Mouse (Mus musculus) neutrophil, adult 5-6 weeks (primary cell): ENCODE results near the gene Fam162a. TPM values are rescaled to one million over a fixed set of nuclear protein-coding genes. Genes with fewer than 3 reads are reported as not detected.
"Not testable (repeated sequence)": the region's sequence is repeated elsewhere in the genome, so short reads cannot be mapped to it uniquely, and the experiment has no call there.

Experiments
- ATAC-seq: fragments of 151-379, 151-347 bp; 2 replicates; pipeline ENCODE4 v1.8.0; 2017; ENCODE audit warnings: mild to moderate bottlenecking, moderate TSS enrichment; ENCODE audit not compliant: insufficient number of reproducible peaks, poor library complexity, low FRiP score, severe bottlenecking; ENCODE audit errors: extremely low read depth
- total RNA-seq: library from RNA; stranded (forward); fragments of 200-1000 nt; gene quantifications from 2 replicates; pipeline ENCODE4 v1.2.3, GENCODE M21; 2017

The Fam162a gene
- total RNA-seq, 1 experiment from 2014 or later, result 23.6 TPM

DNA sequence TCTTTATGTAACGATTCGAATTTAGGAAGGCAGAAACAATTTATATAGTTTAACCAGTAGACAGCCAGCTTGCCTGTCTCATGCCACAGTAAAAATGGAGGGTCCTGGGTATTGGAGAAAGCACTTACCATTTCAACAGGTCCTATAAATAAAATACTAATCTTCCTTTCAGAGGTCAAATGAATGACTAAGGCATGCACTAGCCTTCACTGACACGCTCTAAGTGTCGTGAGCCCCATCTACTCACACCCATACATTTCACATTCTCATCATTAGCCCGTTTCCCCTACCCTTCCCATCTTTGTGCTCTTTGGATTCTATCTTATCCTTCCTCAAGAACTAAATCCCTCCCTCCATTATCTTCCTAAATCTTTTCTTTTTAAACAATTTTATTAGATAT, 6.5 kb downstream of the Fam162a start:
- no peak for ATAC-seq

- no peak for ATAC-seq
These were observed 8.1 kb downstream of the Fam162a start for GRCm38 (mm10) chr16:36063315-36063714.

DNA sequence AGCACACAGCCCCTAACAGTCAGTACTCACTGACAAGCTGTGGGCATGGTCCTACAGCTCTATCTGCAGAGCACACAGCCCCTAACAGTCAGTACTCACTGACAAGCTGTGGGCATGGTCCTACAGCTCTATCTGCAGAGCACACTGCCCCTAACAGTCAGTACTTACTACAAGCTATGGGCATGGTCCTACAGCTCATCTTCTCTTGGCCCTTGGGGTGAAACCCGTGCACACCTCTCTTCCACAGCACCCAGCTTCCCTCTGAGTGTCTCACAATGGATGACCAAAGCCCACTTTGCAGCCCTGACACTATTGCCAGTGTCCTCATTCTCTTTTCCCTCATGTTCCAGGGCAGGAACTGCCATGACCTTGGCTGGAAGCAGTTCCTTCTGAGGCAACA, 8.9 kb downstream of the Fam162a start:
- not testable (repeated sequence) for ATAC-seq

DNA sequence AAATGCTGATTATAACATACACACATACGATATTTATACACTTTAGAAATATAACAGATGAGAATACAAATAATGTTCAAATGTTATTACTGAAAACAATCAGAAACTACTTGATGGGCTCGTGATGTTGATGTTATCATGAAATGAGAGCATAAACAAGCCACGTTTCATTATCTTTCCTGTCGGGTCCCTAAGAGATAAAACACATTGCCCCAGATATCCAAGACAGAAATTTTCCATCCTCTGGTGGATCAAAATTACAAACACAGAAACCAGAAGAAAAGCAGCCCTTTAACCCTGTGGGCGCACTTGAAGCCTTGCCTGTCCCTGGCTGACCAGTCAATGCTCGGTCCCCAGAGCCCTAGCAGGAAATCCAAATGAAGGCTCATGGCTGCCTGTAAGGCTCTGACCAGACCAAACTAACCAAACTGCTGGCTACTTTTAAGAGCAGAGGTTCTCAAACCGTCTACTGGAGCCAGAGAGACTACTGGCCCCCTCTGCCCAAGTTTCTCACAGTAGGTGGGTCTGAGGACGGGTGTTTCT, 13.4 kb downstream of the Fam162a start:
- ATAC-seq, result no peak

- ATAC-seq, result no peak
These were observed 15.0 kb downstream of the Fam162a start for GRCm38 (mm10) chr16:36056416-36056815.

DNA sequence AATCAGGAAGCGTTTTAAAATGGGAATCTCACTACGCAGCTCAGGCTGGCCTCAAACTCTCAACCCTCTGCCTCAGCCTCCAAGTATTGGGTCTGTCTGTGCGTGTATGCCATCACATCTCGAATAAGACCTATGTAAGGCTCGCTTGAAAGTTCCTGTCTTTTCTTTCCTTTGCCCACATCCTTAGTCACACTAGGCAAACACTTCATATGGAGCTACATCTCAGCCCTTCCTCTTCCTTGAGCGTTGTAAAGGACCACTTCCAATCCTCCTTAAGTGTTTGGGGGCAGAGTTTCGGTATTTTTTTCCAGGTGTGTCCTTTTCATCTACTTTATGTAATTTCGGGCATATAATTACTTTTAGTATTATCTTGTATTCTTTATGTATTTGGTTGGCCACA, 16.5 kb downstream of the Fam162a start:
- no peak for ATAC-seq

DNA sequence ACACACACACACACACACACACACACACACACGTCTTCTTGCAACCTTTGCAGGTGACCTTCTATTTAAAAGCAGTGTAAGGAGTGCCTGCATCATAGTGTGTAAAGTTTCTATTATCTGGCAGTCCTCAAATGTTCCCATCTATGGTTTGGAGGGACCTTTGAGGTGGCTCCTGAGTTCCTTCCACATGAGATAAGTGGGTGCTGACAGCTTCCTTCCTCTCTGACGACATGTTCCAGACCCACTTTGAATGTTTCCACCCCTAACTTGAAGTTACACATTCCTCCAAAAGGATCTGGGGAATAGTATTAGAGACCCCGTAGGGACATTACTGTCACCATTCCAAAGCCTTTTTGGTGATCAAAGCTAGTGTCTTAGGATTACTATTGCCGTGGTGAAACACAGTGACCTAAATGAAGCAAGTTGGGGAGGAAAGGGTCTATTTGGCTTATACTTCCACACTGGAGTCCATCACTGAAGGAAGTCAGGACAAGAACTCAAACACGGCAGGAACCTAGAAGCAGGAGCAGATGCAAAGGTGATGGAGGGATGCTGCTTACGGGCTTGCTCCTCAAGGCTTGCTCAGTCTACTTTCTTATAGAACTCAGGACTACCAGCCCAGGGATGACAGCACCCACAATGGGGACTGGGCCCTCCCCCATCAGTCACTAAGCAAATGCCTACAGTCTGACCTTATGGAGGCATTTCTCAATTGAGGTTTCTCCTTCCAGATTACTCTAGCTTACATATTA, 17.7 kb downstream of the Fam162a start:
- ATAC-seq, result no peak

DNA sequence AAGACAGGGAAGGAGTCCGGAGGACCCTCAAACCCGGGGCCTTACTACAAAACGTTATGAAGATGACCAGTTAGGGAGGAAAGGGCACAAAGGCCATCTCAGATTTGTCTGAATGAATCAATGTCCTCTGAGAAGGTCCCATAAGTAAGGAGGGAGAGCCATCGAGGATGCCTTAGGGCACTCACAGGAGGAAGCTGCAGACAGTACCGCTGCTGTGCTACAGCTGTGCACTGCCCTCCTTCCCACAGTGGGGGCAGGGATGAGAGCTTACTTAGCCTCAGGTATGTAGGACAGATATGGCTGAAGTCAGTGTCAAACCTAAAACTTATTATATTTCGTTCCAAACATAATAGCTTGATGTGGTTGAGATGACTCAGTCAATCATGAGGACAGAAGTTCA, 19.9 kb downstream of the Fam162a start:
- no peak for ATAC-seq

DNA sequence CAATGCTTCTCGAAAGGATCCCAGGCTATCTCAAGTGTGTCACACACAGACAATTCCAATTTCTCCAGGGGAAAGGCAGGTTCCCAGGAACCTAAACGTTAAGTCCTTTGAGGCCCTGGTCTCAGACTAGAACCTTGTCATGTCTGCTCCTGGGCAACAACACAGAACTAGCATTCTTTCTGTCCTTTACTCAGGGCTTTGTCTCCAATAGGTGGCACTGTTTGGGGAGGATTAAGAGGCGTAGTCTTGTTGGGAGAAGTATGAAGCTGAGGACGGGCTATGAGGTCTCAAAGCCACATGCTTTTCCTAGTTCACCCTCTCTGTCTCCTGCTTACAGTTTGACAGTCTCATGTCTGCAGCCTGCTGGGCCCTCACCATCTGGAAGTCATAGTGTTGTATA, 23.9 kb downstream of the Fam162a start:
- no peak for ATAC-seq

GRCm38 (mm10) chr16:36043964-36044363, 27.4 kb downstream of the Fam162a start:
- no peak for ATAC-seq

GRCm38 (mm10) chr16:36043073-36043472, 28.3 kb downstream of the Fam162a start:
- no peak for ATAC-seq

GRCm38 (mm10) chr16:36041625-36042020, 29.8 kb downstream of the Fam162a start:
- ATAC-seq, result no peak

DNA sequence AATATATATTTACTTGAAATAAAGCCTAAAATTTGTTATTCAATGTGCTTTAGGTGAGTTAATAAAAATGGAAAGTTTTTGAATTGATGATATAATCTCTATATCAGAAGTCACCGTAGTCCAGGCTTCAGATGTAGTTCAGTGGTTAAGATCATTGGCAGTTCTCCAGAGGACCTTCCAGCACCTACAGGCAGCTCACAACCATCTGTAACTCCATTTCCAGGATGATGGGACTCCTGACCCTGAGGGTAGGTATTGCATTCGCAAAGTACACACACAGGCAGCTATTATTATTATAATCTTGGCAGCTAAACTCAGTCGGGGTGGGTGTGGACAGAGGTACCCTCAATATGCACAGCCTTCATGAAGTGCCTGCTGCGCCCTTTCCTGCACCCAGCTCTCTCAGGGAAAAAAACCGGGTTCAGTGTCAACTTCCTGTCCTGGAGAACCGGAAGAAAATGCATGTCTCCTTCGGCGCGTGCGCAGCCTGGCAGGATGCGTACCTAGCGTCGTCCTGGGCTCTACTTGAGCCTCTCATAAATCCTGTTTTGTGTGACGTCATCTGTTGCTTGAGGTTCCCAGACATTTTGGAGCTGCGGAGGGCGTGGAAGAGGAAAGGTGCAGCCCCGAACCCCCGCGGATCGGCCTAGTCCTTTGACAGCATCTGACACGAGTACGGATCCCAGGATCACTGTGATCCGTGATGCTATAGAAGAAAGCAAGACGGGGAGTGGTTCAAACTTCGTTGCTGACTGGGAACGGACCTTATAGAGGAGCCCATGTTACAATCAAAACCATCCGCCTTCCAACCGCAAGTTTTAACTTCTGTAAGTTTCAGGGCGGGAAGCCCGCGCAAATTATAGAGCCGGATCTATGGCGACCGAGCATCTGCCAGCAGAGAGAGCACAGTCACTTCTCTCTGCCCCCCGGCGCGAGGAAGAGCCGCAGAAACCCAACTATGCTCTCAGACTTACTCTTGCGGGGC, 30.5 kb downstream of the Fam162a start, which contains the start of gene Wdr5b:
Gene Wdr5b, plus strand, starts transcription at position 551 of the 985 bp plus-strand sequence.
- ATAC-seq, result peak; percentile 96

DNA sequence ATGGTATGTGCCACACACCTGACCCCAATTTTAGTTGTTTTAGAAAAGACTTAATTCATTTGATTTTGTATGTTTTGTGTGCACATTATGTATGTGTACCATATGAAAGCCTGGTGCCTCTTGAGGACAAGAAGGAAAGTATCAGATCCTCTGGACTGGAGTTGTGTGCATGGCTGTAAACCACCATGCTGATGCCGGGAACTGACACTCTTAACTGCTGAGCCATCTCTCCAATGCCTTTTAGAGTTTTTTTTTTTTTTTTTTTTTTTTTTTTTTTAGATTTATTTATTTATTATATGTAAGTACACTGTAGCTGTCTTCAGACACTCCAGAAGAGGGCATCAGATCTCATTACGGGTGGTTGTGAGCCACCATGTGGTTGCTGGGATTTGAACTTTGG, 43.3 kb downstream of the Fam162a start:
- ATAC-seq, result not testable (repeated sequence)

DNA sequence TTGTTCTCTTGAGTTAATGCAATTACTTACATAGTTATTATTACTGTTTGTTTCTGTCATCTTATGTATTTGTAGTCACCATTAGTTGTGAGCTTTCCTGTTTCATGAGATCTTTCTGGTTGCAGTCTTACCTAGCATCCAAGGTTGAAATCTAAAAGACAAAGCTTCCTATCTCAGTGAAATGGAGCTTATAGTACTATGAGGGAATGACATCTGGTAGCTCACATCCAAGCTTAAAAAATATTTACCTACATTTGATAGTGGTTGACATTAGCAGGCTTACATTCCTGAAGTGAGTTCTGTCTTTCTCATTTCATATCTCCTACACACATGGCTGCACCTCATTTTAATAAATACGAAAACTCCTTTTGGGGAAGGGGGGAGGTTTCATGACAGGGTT, 55.1 kb downstream of the Fam162a start:
- ATAC-seq, result no peak

DNA sequence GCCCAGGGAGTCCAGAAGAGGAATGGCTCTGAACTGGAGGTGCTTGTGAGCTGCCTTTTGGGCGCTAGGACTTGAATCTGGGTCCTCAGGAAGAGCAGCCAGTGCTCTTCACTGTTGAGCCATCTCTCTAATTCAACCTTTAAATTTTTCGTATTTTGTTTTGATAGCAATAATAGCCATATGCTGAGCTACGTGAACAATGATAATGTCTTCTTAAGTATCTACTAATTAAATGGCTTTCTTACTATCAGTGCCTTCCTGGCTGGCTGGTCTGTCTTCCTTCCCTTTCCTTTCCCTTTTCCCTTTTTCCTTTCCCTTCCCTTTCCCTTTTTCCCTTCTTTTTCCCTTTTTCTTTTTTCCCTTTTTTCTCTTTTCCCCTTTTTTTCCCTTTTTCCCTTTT, 63.0 kb downstream of the Fam162a start:
- ATAC-seq, result no peak

DNA sequence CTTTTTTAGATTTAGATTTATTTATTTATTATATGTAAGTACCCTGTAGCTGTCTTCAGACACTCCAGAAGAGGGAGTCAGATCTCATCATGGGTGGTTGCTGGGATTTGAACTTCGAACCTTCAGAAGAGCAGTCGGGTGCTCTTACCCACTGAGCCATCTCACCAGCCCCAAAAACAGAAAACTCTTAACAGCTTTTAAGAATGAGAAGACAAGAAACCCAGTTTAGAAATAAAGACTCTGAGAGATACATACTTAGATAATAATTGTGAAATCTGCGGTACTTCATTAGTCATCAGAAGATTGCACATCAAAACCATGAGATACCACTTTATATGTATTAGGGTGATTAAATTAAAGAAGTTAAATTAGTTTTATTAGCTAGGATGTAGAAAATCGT, 72.5 kb downstream of the Fam162a start:
- not testable (repeated sequence) for ATAC-seq
